Mouse (Mus musculus): ENCODE measurements at regions not wholly inside any gene's neighbourhood (a gene's known extent, or its start where the extent isn't known, plus 50 kb on each side); places are given as distances from the start of the nearest gene placed in this dataset.

GRCm38 (mm10) chr15:63036241-63036640 is 808.7 kb downstream of the Gsdmc2 start:
- DNase-seq (ENCODE audit: low spot score) = no peak

DNA sequence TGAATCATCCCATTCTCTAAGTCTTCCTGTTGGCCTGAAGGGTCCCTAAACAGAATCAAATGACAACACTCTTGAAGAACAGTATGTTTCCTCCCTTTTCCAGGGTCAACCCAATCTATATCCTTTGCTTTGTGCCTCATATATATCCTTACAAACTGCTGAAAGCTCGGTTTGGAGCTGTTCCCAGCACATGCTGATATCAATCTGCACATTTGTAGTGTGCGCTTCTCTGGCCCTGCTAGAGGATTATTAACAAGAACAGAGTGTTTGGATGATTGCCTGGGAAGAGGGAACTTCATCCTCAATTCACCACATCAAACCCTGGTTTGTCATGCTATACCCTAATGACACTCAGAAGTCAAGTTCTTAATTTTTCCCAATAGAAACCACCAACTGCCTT is 824.2 kb downstream of the Gsdmc2 start:
- no peak for DNase-seq (ENCODE audit: low spot score)

DNA sequence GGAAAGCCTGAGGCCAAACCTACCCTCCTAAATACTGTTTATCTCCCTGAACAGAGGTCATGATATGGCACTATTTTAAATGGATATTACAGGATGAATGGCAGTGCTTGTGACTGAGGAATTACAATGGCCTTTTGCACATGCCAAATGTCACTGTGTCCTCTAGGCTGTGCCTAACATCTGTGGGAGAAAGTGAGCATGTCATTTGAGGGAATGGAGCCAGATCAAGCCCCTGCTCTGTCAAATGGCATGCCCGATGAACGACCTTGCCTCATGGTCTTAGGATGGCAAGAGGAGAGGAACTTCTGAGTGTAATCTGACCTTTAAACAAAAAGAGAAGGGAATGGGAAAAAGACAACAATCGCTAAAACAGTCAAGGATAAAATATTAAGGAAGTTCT is 827.0 kb downstream of the Gsdmc2 start:
- no peak for DNase-seq (ENCODE audit: low spot score)

DNA sequence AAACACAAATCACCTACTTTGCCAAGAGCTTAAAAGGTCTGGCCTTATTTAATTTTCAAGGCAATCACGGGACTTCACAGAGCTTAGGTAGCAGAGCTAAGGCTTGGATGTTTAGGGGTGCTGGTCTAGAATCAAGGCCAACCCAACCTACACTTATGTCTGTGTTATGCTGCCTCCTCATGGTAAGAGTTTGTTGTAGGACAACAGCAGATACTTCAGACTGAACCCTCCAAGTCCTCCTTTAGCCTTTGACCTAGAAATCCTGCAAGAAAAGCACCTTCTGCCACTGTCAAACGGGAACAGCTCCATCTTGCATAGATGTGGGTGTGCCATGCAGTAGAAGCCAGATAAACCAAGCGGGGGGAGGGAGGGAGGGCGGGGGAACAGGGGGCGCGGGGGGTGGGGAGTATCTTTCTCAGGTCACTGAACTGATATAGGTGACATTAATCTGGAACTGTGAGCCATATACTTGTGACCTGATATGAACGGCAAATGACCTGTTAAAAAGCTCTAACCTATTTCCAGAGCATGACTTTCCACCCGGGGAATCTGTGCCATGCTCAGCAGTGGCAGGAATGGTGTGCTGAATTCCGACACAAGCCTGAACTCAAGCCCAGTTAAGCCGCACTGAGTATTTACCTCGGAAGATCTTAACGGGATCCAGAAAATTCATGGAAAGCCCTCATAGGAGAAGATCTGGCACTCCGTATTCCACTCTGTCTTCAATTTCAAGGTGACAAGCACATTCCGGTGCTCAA is 838.3 kb downstream of the Gsdmc2 start:
- peak; percentile 13 for DNase-seq (ENCODE audit: low spot score)

DNA sequence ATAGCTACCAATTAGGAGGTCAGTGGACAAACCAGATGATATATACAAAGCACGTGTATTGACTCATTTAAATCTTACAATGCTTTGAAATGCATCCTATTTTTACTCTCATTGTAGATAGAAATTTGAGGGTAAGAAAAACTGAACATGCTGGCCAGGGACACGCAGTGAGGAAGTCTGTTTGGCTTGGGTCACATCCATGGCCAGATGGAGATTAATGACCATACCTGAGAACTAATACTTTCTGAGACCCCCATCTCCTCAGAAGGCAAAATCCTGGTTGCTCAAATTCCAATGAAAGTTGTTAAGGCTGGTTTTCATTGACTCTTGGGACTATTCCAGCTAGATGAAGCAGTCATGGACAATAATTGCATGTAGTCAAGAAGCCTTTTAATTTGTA is 850.3 kb downstream of the Gsdmc2 start:
- no peak for DNase-seq (ENCODE audit: low spot score)

DNA sequence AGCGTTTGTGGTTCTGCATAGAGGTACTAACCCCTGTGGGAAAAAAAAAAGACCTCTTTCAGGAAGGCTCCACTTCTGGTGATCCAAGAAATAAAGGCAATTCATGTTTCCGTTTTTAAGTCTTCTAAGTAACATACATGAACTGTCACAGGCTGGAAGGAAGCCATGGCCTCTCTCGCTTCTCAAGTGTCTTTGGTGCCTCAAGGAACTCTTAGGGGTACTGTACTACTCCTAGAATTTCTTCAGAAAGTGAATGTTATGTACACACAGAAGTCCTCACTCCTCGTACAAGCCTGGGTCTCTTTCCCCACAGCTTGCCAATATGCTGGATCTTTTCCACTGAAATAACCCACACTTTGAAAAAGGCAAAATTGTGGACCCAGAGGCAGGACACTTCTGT is 858.1 kb downstream of the Gsdmc2 start:
- no peak for DNase-seq (ENCODE audit: low spot score)

DNA sequence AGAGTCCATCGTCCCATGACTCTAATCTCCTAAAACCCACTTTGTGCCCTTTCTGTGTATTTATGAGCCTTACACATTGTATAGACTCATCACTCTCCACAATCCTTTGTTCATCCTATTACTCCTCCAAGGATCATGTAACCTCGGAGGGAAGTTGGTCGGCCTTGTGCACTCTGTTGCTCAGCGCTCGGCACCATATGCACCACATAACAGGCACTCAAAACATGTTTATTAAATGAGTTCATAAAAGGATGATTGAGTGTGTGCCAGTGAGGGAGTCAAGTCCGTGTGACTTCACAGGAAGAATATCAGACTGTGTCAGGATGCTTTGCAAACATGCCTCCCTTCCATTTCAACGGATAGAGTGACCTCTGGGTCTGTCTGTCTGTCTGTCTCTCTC is 858.8 kb downstream of the Gsdmc2 start:
- DNase-seq (ENCODE audit: low spot score) = no peak

DNA sequence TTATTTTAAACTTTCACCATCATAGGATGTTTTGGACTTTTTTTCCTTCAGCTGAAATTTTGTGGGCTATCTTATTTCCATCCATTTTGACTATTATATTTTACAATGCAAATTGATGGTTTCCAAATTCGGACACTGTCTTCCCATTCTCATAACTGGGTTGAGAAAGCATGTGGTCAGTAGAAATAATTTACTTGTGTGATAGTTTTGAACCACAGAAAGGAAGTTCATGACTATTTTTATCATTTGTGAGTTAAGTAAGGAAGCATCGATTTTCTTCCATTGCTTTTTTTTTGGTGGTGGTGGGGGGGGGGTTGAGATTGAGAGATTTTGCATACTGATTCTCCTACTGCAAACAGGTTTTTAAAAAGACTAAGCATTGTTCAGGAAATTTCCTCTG is 874.4 kb downstream of the Gsdmc2 start:
- DNase-seq (ENCODE audit: low spot score) = no peak

DNA sequence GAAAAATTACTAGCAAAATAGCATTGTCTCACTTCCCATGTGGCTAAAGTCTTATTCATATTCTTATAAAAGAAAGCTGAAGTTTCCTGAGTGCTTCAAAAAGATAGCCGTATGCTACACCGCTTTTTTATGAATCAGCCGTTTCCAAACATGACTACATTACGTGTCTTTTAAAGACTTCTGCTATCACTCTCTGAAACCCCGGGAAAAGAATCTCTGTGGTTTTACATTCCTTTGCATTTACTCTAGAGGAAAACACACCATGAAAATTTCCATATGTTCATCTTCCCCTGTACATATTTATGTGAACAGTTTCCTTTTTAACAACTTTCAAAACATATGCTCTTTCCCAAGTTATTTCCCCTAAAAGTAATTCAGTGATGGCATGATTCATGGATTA is 882.3 kb downstream of the Gsdmc2 start:
- DNase-seq (ENCODE audit: low spot score) = no peak

DNA sequence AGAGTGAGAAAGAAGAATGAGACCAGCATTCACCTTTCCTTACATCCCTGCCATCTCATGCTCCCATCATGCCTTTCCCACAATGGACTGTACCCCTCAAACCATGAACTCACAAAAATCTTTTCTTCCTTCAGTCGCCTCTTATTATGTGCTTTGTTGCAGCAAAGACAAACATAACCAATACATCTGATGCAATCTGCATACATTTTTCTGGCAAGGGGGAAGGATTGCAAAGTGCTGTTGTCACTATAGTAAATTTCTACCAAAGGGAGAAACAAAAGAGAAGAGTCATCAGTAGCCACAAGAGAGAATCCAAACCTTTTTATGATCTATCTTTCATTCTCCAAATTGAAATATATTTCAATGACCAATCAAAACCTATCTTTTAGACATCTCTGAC is 884.4 kb downstream of the Gsdmc2 start:
- DNase-seq (ENCODE audit: low spot score) = no peak

GRCm38 (mm10) chr15:62958506-62959330 is 886.3 kb downstream of the Gsdmc2 start:
- DNase-seq (ENCODE audit: low spot score) = no peak

- no peak for DNase-seq (ENCODE audit: low spot score)
Measured at GRCm38 (mm10) chr15:62954889-62955288, 890.1 kb downstream of the Gsdmc2 start.

DNA sequence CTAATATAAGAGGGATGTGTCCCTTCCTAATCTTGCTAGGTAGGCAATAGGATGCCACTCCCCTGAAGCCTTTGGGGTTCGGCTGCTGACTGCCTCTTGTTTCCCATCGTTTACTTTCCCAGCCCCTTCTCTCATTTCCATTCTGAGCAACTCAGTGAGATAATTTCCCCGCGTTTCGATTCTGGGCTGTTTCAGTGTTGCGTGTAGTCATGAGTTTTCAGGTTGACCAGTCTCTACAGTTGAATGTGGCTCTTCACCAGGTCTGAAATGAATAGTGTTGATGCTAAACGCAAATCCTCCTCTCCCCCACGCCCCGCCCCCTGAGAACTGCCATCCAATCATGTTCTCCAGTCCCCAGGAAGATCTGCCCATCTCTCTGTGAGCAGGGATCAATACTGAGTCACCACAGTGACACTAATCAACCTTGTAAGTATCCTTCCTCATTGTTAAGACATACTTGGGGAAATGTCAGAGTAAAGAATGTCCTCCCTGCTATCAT is 890.6 kb downstream of the Gsdmc2 start:
- no peak for DNase-seq (ENCODE audit: low spot score)

- DNase-seq (ENCODE audit: low spot score) = no peak
Measured at GRCm38 (mm10) chr15:62953215-62953941, 891.6 kb downstream of the Gsdmc2 start.

DNA sequence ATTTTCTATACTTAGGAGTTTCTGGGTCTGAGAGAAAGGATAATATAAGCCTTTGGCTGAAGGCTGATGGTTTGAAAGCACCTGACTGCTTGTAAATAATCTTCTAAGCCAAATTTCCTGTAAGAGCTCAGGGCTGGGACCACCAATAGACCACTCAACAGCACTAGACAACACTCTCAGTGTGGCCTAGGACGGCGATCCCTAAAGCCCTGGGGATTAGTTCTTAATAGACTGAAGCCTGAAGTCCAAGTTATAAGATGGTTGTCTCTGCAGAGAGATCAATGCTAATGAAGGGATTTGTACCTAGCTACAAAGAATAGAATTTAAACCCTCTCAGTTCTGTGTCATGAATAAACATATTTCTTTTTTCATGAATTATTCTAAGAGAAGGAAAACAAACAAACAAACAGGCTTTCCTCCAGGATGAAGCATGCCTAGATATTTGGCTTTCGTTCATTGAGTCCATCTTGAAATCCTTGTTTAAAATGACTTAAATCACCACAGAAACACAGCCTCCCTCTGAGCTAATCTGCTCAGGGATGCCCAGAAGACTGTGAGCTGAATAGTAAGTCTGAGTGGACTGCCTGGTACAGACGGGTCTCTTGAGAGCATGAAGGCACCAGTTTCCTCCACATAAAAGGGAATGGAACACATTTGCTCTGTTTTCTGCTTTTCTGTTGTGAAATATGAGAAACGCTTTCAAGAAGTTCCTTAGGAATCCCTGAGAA is 892.3 kb downstream of the Gsdmc2 start:
- no peak for DNase-seq (ENCODE audit: low spot score)

DNA sequence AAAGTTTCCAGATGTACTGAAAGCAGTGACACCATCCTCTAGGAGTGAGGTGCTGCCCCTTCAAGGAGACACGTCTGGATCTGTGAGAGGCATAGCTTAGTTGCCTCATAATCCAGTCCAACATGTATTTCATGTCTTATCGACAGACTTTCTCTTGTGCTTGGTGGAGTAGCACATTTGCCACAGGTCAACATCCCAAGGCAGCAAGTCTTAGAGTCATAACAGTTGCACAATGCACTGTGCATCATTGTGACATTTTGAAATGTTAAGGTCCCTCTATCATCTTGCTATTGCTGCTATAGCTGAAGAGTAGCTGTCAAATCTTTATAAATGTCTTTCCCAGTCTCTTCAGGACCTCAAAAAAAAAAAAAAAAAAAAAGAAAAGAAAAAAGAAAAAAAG is 905.6 kb downstream of the Gsdmc2 start:
- no peak for DNase-seq (ENCODE audit: low spot score)

DNA sequence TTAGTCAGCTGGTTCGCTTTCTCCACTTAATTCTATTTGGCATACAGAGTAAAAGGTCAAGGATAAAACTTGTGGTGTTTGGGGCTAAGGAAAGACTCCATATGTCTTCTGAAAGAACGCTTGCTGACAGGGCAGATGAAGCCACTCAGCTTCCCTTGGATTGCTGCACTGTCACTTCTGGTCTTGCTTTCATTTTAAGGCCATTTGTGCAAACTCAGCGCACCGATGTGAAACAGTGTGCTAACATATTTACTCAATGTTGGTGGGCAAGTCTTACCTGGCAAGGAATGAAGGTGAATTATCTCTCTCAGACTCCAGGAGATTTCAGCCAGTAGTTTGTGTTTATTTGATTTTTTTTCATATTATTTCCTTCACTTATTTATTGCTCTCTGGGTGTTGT is 907.2 kb downstream of the Gsdmc2 start:
- no peak for DNase-seq (ENCODE audit: low spot score)

DNA sequence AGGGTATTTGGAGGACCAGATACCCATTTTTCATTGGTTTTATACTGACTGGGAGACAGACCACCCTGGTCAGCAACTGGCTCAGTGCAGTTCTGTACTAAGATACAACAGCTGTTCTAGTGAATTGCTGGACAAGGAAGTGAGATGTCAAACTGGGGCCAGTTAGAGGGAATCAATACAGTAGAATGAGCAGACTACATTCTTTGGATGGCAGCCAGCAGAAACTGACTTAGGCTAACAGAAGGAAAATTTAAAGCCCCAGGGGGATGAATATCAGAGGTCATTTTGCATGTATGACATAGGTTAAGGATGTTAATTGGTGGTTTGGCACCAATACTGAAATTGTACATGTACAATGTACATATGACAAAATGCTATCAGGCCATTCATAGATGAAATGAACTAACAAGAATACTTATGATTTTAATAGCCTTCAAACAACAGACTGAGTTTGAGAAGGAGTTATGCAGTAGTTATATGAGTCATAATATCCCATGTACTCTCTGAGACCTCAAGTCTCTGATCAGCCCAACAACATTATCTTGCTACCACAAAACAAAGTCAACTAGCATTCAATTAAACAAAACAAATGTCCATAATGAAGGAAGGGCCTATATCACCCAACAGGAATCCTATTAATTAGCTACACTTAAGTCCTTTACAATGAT is 910.3 kb downstream of the Gsdmc2 start:
- DNase-seq (ENCODE audit: low spot score) = no peak

DNA sequence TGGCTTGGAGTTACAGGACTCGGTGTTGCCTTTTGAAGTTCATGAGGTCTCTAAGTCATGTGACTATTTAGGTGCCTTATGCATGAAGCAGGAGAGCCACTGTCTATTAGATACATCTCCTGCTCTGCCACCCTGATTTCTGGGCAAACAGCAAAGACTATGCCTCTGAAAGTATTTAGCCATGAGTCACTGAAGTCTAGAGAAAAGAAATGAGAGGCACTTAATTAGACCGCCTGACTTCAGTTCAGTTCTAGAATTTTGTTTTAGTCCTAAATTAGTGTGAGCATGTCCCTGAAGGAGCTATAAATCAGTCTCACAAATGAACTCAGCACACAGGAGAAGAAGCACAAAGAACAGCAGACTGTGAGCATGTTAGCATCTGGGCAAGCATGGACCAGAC is 924.5 kb downstream of the Gsdmc2 start:
- no peak for DNase-seq (ENCODE audit: low spot score)

DNA sequence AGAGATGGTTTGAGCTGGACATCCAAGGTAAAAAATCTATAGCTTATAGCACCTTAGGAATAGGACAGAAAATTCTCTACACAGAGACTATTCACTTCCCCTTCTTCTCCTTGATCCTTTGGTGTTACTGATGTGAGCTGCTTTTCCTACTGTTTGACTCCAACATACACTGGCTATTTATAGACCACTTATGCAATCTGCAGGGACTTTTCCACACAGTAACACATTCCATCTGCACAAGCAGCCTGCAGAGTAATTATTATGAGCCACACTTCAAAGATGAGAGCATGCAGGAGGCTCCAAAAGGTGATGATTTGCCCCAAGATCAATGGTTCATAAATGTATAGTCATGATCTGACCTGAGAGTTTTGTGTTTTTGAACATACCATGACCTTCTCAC is 925.7 kb downstream of the Gsdmc2 start:
- DNase-seq (ENCODE audit: low spot score) = no peak

DNA sequence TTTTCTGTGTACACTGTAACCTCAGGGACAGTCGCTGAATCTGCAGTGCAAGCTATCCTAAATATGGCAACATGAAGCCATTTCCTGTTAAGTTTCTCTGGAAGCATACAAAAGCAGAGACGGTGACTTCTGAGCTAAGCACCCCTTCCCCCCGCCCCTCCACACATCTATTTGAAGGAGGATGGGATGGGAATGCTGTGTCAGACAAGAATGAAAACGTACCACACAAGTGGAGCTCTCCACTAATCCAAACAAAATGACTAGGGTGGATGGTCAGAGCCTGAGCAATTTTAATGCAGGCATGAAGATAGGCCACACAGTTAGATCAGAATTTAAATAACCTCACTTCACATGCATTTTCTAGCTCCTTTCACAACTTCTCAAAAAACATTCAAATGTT is 936.6 kb downstream of the Gsdmc2 start:
- DNase-seq (ENCODE audit: low spot score) = no peak

Measured in thymus, postnatal 0 days (tissue).